Mouse (Mus musculus) liver, embryonic 12.5 days (tissue): ENCODE data around the gene Mgrn1. TPM values are rescaled to one million over a fixed set of nuclear protein-coding genes. Genes with fewer than 3 reads are reported as not detected.

Experiments
- ATAC-seq: fragments of 200-750 bp; cut with Nextera tagmentation; 2 replicates; pipeline ENCODE4 v1.8.0; 2017; ENCODE audit warnings: moderate number of reproducible peaks, mild to moderate bottlenecking, moderate library complexity
- H3K27ac ChIP-seq: fragments of 300-500 bp; sonication (generic); 2 replicates; pipeline ENCODE4 v1.5.1; 2016; ENCODE audit warnings: mild to moderate bottlenecking
- H3K27me3 ChIP-seq: fragments of 300-500 bp; sonication (generic); replicated peaks from 2 replicates; pipeline ENCODE4 v1.6.1; 2016; ENCODE audit warnings: mild to moderate bottlenecking, moderate library complexity
- H3K36me3 ChIP-seq: fragments of 300-500 bp; sonication (generic); 2 replicates; pipeline ENCODE4 v1.6.1; 2016; ENCODE audit warnings: mild to moderate bottlenecking, moderate library complexity
- H3K4me1 ChIP-seq: fragments of 300-500 bp; sonication (generic); 2 replicates; pipeline ENCODE4 v1.6.1; 2016
- H3K4me2 ChIP-seq: fragments of 300-500 bp; sonication (generic); 2 replicates; pipeline ENCODE4 v1.6.1; 2016; ENCODE audit warnings: mild to moderate bottlenecking, moderate library complexity
- H3K4me3 ChIP-seq: fragments of 300-500 bp; sonication (generic); 2 replicates; pipeline ENCODE4 v1.5.1; 2016; ENCODE audit warnings: mild to moderate bottlenecking, moderate library complexity
- H3K9ac ChIP-seq: fragments of 300-500 bp; sonication (generic); 2 replicates; pipeline ENCODE4 v1.6.1; 2016; ENCODE audit warnings: mild to moderate bottlenecking, moderate library complexity
- H3K9me3 ChIP-seq: fragments of 300-500 bp; sonication (generic); replicated peaks from 2 replicates; pipeline ENCODE4 v1.6.1; 2016; ENCODE audit warnings: mild to moderate bottlenecking, moderate library complexity
- WGBS: fragments of 180-500 bp; shearing (Covaris S2); methylation state at CpG from one replicate; pipeline ENCODE4 v1.1.7; 2016; ENCODE audit not compliant: insufficient replicate concordance; 5-methylcytosine and 5-hydroxymethylcytosine counted together
- polyA plus RNA-seq: library from polyadenylated mRNA; unstranded; fragments of >200 nt; fragmentation: Nextera tagmentation; extraction: Ambion mirVana; gene quantifications from 2 replicates; pipeline ENCODE4 v1.2.1, GENCODE M21; 2016

Gene Mgrn1
- polyA plus RNA-seq, 1 experiment from 2014 or later: 29.8 TPM

GRCm38 (mm10) chr16:4935931-4936703 is 50.1 kb downstream of the Mgrn1 start:
- H3K9me3 ChIP-seq: no peaks in the 10 kb centered on the region
- no peak overlapping the region for H3K9ac ChIP-seq
- no peak overlapping the region for H3K4me3 ChIP-seq
- no peaks in the 10 kb centered on the region for H3K27me3 ChIP-seq
- peaks cover 33% of the 10 kb centered on the region for H3K4me1 ChIP-seq
- 63% methylated on average over 10 of the region's 10 CpGs for WGBS
- no peak overlapping the region for H3K4me2 ChIP-seq
- no peak overlapping the region for H3K27ac ChIP-seq
- peaks cover 74% of the 10 kb centered on the region for H3K36me3 ChIP-seq
- no peak for ATAC-seq

GRCm38 (mm10) chr16:4937351-4938190 is 51.5 kb downstream of the Mgrn1 start:
- WGBS: 73% methylated on average over 8 of the region's 8 CpGs
- H3K27ac ChIP-seq: no peak overlapping the region
- peaks cover 27% of the 10 kb centered on the region for H3K4me1 ChIP-seq
- H3K9ac ChIP-seq: no peak overlapping the region
- H3K4me3 ChIP-seq: no peak overlapping the region
- no peaks in the 10 kb centered on the region for H3K9me3 ChIP-seq
- H3K36me3 ChIP-seq: peaks cover 75% of the 10 kb centered on the region
- ATAC-seq: no peak
- H3K27me3 ChIP-seq: no peaks in the 10 kb centered on the region
- no peak overlapping the region for H3K4me2 ChIP-seq

- H3K4me2 ChIP-seq: peak within 1 kb of the TSS; percentile 97
- peak within 1 kb of the TSS; percentile 82 for H3K9ac ChIP-seq
- ATAC-seq: no peak; the same call in 1 of the 2 replicates
- H3K27me3 ChIP-seq: no peaks in the 10 kb centered on the region
- H3K9me3 ChIP-seq: no peaks in the 10 kb centered on the region
- H3K4me3 ChIP-seq: peak within 1 kb of the TSS; percentile 79
- WGBS: 5% methylated on average over 2 of the region's 2 CpGs
- peak within 1 kb of the TSS; percentile 81 for H3K27ac ChIP-seq
- H3K4me1 ChIP-seq: peaks cover 26% of the 10 kb centered on the region
- H3K36me3 ChIP-seq: peaks cover 76% of the 10 kb centered on the region
These were observed 52.4 kb downstream of the Mgrn1 start, which contains the start of gene Nudt16l1 for GRCm38 (mm10) chr16:4938461-4938860. TSS of gene Nudt16l1 (plus strand) at chr16:4938761.

GRCm38 (mm10) chr16:4938989-4939388 is 52.9 kb downstream of the Mgrn1 start:
- H3K27me3 ChIP-seq: no peaks in the 10 kb centered on the region
- under 1% methylated on average over 28 of the region's 28 CpGs for WGBS

GRCm38 (mm10) chr16:4939412-4939811 is 53.4 kb downstream of the Mgrn1 start:
- Histone ChIP-seq H3K4me2 (peak overlapping the region; percentile 97), H3K4me3 (peak overlapping the region; percentile 79), H3K27me3 (no peaks in the 10 kb centered on the region), H3K9ac (peak overlapping the region; percentile 82), H3K9me3 (no peaks in the 10 kb centered on the region), H3K27ac (peak overlapping the region; percentile 81), H3K4me1 (peaks cover 26% of the 10 kb centered on the region), H3K36me3 (peaks cover 75% of the 10 kb centered on the region)
- peak; percentile 46 for ATAC-seq
- 4% methylated on average over 16 of the region's 16 CpGs for WGBS

More at GRCm38 (mm10) chr16:4938989-4939388, 52.9 kb downstream of the Mgrn1 start:
- peaks cover 76% of the 10 kb centered on the region for H3K36me3 ChIP-seq
- peaks cover 26% of the 10 kb centered on the region for H3K4me1 ChIP-seq
- H3K4me2 ChIP-seq: peak overlapping the region; percentile 97
- H3K4me3 ChIP-seq: peak overlapping the region; percentile 79
- H3K27ac ChIP-seq: peak overlapping the region; percentile 81
- H3K9ac ChIP-seq: peak overlapping the region; percentile 82
- no peaks in the 10 kb centered on the region for H3K9me3 ChIP-seq
- peak; percentile 89 for ATAC-seq

- H3K4me2 ChIP-seq: peak overlapping the region; percentile 97
- 83% methylated on average over 10 of the region's 10 CpGs for WGBS
- H3K27ac ChIP-seq: no peak overlapping the region
- 0 out of 2 replicates have a peak overlapping the region, but pooled peaks have one; percentile 82 for H3K9ac ChIP-seq
- peaks cover 25% of the 10 kb centered on the region for H3K4me1 ChIP-seq
- peaks cover 74% of the 10 kb centered on the region for H3K36me3 ChIP-seq
- ATAC-seq: no peak
- H3K9me3 ChIP-seq: no peaks in the 10 kb centered on the region
- no peak overlapping the region for H3K4me3 ChIP-seq
- H3K27me3 ChIP-seq: no peaks in the 10 kb centered on the region
These were observed 54.3 kb downstream of the Mgrn1 start for GRCm38 (mm10) chr16:4940311-4940850.

- Histone ChIP-seq H3K27me3 (no peaks in the 10 kb centered on the region), H3K9me3 (no peaks in the 10 kb centered on the region), H3K4me3 (no peak overlapping the region), H3K36me3 (peaks cover 74% of the 10 kb centered on the region), H3K27ac (no peak overlapping the region), H3K9ac (no peak overlapping the region), H3K4me2 (no peak overlapping the region), H3K4me1 (peaks cover 22% of the 10 kb centered on the region)
- no peak for ATAC-seq
These were observed 55.0 kb downstream of the Mgrn1 start for GRCm38 (mm10) chr16:4941016-4941415.

GRCm38 (mm10) chr16:4942868-4943267 is 56.8 kb downstream of the Mgrn1 start:
- Histone ChIP-seq H3K4me1 (peaks cover 25% of the 10 kb centered on the region), H3K9ac (no peak overlapping the region), H3K27ac (no peak overlapping the region), H3K9me3 (no peaks in the 10 kb centered on the region), H3K27me3 (no peaks in the 10 kb centered on the region), H3K4me2 (no peak overlapping the region), H3K4me3 (no peak overlapping the region), H3K36me3 (peaks cover 77% of the 10 kb centered on the region)
- ATAC-seq: no peak
- WGBS: 78% methylated on average over 8 of the region's 8 CpGs

GRCm38 (mm10) chr16:4943431-4943830 is 57.4 kb downstream of the Mgrn1 start:
- Histone ChIP-seq H3K4me3 (no peak overlapping the region), H3K36me3 (peaks cover 82% of the 10 kb centered on the region), H3K4me2 (no peak overlapping the region), H3K27me3 (no peaks in the 10 kb centered on the region), H3K4me1 (peaks cover 21% of the 10 kb centered on the region), H3K9ac (no peak overlapping the region), H3K27ac (no peak overlapping the region), H3K9me3 (no peaks in the 10 kb centered on the region)
- ATAC-seq: no peak
- 89% methylated on average over 3 of the region's 3 CpGs for WGBS

GRCm38 (mm10) chr16:4945415-4945814 is 59.4 kb downstream of the Mgrn1 start:
- ATAC-seq: no peak
- Histone ChIP-seq H3K4me2 (no peak overlapping the region), H3K27me3 (no peaks in the 10 kb centered on the region), H3K9ac (no peak overlapping the region), H3K36me3 (peaks cover 88% of the 10 kb centered on the region), H3K9me3 (no peaks in the 10 kb centered on the region), H3K4me3 (no peak overlapping the region), H3K27ac (no peak overlapping the region), H3K4me1 (0 out of 2 replicates have a peak, but pooled peaks cover 4% of the 10 kb centered on the region)
- 70% methylated on average over 4 of the region's 4 CpGs for WGBS

- no peak overlapping the region for H3K4me3 ChIP-seq
- 75% methylated on average over 3 of the region's 3 CpGs for WGBS
- peaks cover 87% of the 10 kb centered on the region for H3K36me3 ChIP-seq
- H3K9ac ChIP-seq: no peak overlapping the region
- no peaks in the 10 kb centered on the region for H3K9me3 ChIP-seq
- no peaks in the 10 kb centered on the region for H3K27me3 ChIP-seq
- ATAC-seq: no peak
- H3K4me2 ChIP-seq: no peak overlapping the region
- 0 out of 2 replicates have a peak, but pooled peaks cover 3% of the 10 kb centered on the region for H3K4me1 ChIP-seq
- no peak overlapping the region for H3K27ac ChIP-seq
These were observed 60.1 kb downstream of the Mgrn1 start for GRCm38 (mm10) chr16:4946155-4946554.
